Mouse (Mus musculus) kidney, adult 2 months (tissue): ENCODE results near the gene AC141477.1.

Source experiments
- CTCF ChIP-seq: fragments of 200-500 bp; conservative IDR thresholded peaks from 2 replicates; pipeline ENCODE4 v1.5.1; 2011; ENCODE audit warnings: low read depth, mild to moderate bottlenecking, control low read depth, low read length, moderate library complexity, mixed read lengths; ENCODE audit not compliant: insufficient read depth, insufficient read length
- POLR2A ChIP-seq: fragments of 200-500 bp; IDR thresholded peaks from one replicate; pipeline ENCODE4 v1.6.1; 2011; ENCODE audit warnings: low read depth, low read length, control low read depth

DNA sequence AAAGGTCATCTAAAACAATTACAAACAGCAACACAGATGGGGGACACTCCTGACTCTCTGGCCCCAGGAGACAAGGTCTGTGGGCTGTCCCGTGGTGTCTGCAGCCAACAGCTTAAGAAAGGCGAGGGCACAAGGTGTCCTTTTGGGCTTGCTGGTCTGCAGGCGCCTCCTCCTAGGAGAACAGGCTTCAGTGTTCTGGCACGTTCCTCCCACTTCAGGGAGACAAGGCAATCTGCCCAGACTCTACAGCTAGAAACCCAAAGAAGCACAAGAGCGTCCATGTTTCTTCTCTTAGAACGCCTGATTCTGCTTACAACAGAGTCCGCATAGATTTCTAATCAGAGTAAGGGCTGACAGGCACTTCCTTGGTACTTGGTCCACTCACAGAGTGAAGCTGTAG lies 22.1 kb upstream of the AC141477.1 start:
- TF ChIP-seq CTCF: no peak
- TF ChIP-seq POLR2A: no peak
